Mouse (Mus musculus) lung, embryonic 14.5 days (tissue): Measurements from ENCODE around the gene Arhgdia. TPM values are rescaled to one million over a fixed set of nuclear protein-coding genes. Genes with fewer than 3 reads are reported as not detected.
A peak's percentile ranks its signal among the peaks of the same experiment; 100 is the strongest.
"Not testable (repeated sequence)": the region's sequence is repeated elsewhere in the genome, so short reads cannot be mapped to it uniquely, and the experiment has no call there.

ENCODE experiments used
- ATAC-seq: fragments of 200-750 bp; cut with Nextera tagmentation; 2 replicates; pipeline ENCODE4 v1.8.0; 2017; ENCODE audit warnings: mild to moderate bottlenecking, moderate TSS enrichment, moderate library complexity; ENCODE audit not compliant: insufficient read depth
- DNase-seq: peaks from one replicate; pipeline ENCODE4 v3.0.0-alpha.2; 2015
- H3K27ac ChIP-seq: fragments of 300-500 bp; sonication (generic); 2 replicates; pipeline ENCODE4 v1.5.1; 2014; ENCODE audit warnings: low read depth, mild to moderate bottlenecking, moderate library complexity
- H3K27me3 ChIP-seq: fragments of 300-500 bp; sonication (generic); 2 replicates; pipeline ENCODE4 v1.6.1; 2014; ENCODE audit warnings: low read length, control low read depth; ENCODE audit not compliant: insufficient read depth
- H3K36me3 ChIP-seq: fragments of 300-500 bp; sonication (generic); 2 replicates; pipeline ENCODE4 v1.6.1; 2014; ENCODE audit warnings: control low read depth; ENCODE audit not compliant: insufficient read depth
- H3K4me1 ChIP-seq: fragments of 300-500 bp; sonication (generic); 2 replicates; pipeline ENCODE4 v1.6.1; 2014; ENCODE audit warnings: antibody characterized with exemption, control low read depth; ENCODE audit not compliant: insufficient read depth
- H3K4me2 ChIP-seq: fragments of 300-500 bp; sonication (generic); 2 replicates; pipeline ENCODE4 v1.6.1; 2014; ENCODE audit warnings: mild to moderate bottlenecking
- H3K4me3 ChIP-seq: fragments of 300-500 bp; sonication (generic); 2 replicates; pipeline ENCODE4 v1.5.1; 2014; ENCODE audit warnings: low read depth, low read length
- H3K9ac ChIP-seq: fragments of 300-500 bp; sonication (generic); 2 replicates; pipeline ENCODE4 v1.6.1; 2014
- H3K9me3 ChIP-seq: fragments of 300-500 bp; sonication (generic); 2 replicates; pipeline ENCODE4 v1.6.1; 2016; ENCODE audit warnings: low read depth, low read length, control low read depth
- CTCF ChIP-seq: IDR thresholded peaks from 2 replicates; pipeline ENCODE4 v1.5.1; 2016; ENCODE audit warnings: antibody characterized with exemption, low read depth
- WGBS: fragments of 180-500 bp; shearing (Covaris S2); extraction: QIAGEN DNeasy Blood & Tissue Kit; methylation state at CpG from one replicate; pipeline ENCODE4 v1.1.7; 2014; 5-methylcytosine and 5-hydroxymethylcytosine counted together
- polyA plus RNA-seq: library from polyadenylated mRNA; unstranded; fragments of >200 nt; fragmentation: Nextera tagmentation; extraction: Ambion mirVana; gene quantifications from 2 replicates; pipeline ENCODE4 v1.2.1, GENCODE M21; 2014

The Arhgdia gene
- polyA plus RNA-seq, 1 experiment from 2014 or later, result 734 TPM

DNA sequence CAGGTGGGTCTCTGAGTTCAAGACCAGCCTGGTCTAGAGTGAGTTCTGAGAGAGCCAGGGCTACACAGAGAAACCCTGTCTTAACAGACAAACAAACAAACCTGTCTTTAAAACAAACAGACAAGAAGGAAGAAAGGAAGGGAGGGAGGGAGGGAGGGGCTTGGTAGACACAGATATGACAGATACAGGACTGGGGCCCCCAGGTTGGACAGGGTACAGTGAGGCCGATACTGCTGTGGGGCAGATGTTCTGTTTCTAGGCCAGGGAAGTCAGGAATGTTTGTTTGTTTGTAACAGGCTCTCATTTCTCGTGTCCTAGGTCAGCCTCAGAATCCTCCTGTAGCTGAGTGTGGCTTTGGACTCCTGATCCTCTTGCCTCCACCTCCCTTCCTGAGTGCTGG lies 22.1 kb upstream of the Arhgdia start:
- Histone ChIP-seq H3K9ac (no peak overlapping the region), H3K27me3 (no peaks in the 10 kb centered on the region), H3K9me3 (no peaks in the 10 kb centered on the region), H3K27ac (no peak overlapping the region), H3K36me3 (peaks cover 60% of the 10 kb centered on the region), H3K4me3 (no peak overlapping the region), H3K4me2 (no peak overlapping the region), H3K4me1 (peaks cover 11% of the 10 kb centered on the region; the same call in 1 of the 2 replicates)
- no peak for TF ChIP-seq CTCF
- DNase-seq (no peak), ATAC-seq (no peak)
- 50% methylated on average over 2 of the region's 2 CpGs for WGBS

DNA sequence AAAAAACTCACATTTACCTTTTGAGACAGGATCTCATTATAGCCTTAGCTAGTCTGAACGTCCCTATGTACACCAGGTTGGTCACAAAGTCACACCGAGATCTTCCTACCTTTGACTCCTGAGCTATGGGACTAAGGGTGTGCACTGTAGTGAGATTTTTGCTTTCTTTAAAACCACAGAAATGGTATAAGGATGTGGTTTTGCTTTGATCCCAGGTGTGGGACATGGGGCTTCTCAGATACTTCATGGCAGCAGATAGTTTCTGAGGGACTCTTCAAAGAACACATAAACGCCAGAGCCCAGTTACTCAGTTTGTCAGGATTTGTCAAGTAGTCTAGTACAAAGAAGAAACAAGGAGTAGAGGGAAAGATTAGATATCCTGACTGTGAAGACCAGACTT lies 19.3 kb upstream of the Arhgdia start:
- 95% methylated on average over 3 of the region's 3 CpGs for WGBS
- no peaks in the 10 kb centered on the region for H3K27me3 ChIP-seq
- no peak overlapping the region for H3K27ac ChIP-seq
- H3K4me3 ChIP-seq, result no peak overlapping the region
- peaks cover 11% of the 10 kb centered on the region for H3K4me1 ChIP-seq
- H3K9me3 ChIP-seq, result no peaks in the 10 kb centered on the region
- no peak overlapping the region for H3K9ac ChIP-seq
- no peak for TF ChIP-seq CTCF
- H3K4me2 ChIP-seq, result no peak overlapping the region
- H3K36me3 ChIP-seq, result peaks cover 69% of the 10 kb centered on the region
- DNase-seq, result no peak
- ATAC-seq, result no peak

DNA sequence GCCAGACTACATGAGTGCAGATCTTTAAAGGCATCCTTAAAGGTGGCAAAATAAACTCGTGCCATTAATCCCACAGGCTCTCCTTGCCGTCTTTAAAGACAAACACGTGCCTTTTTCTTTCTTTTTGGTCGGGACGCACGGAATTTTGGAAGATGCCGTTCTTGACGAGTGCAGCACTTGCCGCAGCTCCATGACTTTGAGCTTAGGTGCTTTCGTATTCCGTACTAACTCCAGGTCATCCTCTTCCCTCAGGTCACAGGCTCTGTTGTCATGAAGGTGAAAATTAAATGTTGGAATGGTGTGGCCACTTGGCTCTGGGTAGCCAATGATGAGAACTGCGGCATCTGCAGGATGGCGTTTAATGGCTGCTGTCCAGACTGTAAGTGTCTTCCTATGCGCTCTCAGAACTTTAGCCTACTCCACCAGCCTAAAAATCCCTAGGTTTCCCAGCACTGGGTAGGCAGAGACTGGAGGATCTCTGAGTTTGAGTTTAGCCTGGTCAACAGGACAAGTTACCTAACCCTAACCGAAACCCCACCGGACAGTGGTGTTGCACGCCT lies 17.6 kb upstream of the Arhgdia start:
- WGBS, result 40% methylated on average over 17 of the region's 17 CpGs
- Histone ChIP-seq H3K4me3 (peak overlapping the region; percentile 99), H3K4me2 (peak overlapping the region; percentile 93), H3K9ac (peak overlapping the region; percentile 100), H3K9me3 (no peaks in the 10 kb centered on the region), H3K27me3 (no peaks in the 10 kb centered on the region), H3K27ac (peak overlapping the region; percentile 92), H3K4me1 (peaks cover 11% of the 10 kb centered on the region), H3K36me3 (peaks cover 68% of the 10 kb centered on the region)
- no peak for TF ChIP-seq CTCF
- no peak for ATAC-seq
- DNase-seq, result peak; percentile 15

DNA sequence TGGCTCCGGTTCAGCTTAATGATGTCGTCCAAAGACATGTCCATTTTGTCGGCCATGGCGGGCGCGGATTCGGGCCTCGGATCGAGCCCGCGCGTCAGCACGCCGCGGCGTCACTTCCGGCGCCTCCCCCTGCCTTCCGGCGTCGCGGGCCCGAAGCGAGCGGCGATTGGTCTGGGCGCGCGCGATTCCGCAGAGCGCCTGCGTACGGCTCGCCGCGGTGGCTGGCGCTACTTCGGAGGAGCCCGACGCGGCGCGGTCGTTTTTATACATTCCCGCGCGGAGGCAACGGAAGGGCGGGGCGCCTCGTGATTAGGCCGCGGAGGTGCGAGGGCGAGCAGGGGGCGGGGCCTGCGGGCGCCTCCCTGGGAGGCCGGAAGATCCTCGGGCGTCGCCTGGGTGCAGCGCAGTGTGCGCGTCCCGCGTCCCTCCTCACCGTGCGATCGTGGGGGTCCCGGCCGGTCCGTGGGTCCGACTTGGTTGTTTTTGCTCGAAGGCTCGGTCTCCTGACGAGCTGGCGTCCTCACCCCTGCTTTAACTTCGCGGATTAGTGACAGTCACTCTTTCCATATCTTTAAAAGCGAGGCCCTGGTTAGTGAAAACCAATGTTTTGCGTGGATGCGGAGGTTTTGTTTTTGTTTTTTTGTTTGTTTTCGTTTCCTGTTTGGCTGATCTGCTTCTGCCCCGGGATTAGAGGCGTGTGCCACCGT lies 17.0 kb upstream of the Arhgdia start, which contains the start of the genes Alyref and Anapc11:
Gene Alyref, minus strand, starts transcription at position 83 of the 707 bp plus-strand sequence.
Gene Anapc11, plus strand, starts transcription at position 139 of the 707 bp plus-strand sequence.
- peak within 1 kb of the TSS; percentile 100 for H3K9ac ChIP-seq
- ATAC-seq, result peak; percentile 98
- peak within 1 kb of the TSS; percentile 92 for H3K27ac ChIP-seq
- peak within 1 kb of the TSS; percentile 93 for H3K4me2 ChIP-seq
- peaks cover 68% of the 10 kb centered on the region for H3K36me3 ChIP-seq
- H3K9me3 ChIP-seq, result no peaks in the 10 kb centered on the region
- peak within 1 kb of the TSS; percentile 99 for H3K4me3 ChIP-seq
- peaks cover 11% of the 10 kb centered on the region for H3K4me1 ChIP-seq
- under 1% methylated on average over 87 of the region's 88 CpGs for WGBS
- TF ChIP-seq CTCF, result no peak
- DNase-seq, result peak; percentile 99
- no peaks in the 10 kb centered on the region for H3K27me3 ChIP-seq

DNA sequence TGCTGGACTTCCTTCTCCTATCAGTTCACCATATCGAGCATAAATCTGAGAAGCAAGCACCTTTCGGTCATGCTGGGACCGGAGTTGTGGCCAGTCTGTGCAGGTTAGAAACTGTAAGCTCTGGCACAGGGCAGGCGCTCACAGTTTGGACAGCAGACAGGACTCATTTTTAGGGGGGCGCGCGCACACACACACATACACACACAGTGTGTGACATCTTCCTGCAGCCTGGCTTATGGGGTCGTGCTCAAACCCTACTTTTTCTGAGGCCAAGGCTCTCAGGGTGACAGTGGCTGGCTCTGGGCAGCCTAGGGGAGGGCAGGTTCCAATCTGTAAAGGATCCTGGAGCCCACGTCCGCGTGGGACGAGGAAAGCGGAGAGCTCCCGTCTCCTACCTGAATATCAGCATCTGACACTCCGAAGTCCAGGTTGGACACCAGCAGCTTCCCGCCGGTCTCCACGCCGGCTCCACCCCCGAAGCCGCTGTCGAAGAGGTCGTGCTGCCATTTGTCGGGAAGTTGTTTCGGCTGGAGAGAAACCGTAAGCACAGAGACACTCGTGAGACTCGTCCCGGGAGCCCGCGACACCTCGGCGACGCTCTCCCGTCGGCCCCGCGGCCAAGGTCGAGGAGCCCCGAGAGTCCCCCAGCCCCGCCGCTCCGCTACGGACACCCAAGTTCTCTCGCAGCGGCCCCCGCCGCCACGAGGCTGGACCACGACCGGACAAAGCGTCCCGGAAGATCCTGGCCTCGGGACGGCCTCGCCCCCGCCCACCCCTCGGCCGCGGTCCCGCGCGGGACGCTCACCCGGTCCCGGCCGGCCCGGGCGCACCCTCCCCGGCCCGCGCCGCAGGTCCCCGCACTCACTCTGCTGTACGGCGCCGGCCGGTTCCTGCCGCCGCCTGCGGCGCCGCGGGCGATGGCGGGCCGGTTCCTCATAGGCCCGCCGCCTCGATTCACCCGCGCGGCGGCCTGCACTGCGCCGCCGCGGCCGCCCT lies 16.1 kb upstream of the Arhgdia start:
- WGBS, result 4% methylated on average over 78 of the region's 99 CpGs
- TF ChIP-seq CTCF, result no peak
- Histone ChIP-seq H3K9me3 (no peaks in the 10 kb centered on the region), H3K4me3 (peak overlapping the region; percentile 99), H3K27ac (peak overlapping the region; percentile 92), H3K27me3 (no peaks in the 10 kb centered on the region), H3K4me2 (peak overlapping the region; percentile 93), H3K4me1 (peaks cover 11% of the 10 kb centered on the region), H3K36me3 (peaks cover 68% of the 10 kb centered on the region), H3K9ac (peak overlapping the region; percentile 100)
- ATAC-seq (peak; percentile 52; the same call in 1 of the 2 replicates), DNase-seq (peak; percentile 42)

DNA sequence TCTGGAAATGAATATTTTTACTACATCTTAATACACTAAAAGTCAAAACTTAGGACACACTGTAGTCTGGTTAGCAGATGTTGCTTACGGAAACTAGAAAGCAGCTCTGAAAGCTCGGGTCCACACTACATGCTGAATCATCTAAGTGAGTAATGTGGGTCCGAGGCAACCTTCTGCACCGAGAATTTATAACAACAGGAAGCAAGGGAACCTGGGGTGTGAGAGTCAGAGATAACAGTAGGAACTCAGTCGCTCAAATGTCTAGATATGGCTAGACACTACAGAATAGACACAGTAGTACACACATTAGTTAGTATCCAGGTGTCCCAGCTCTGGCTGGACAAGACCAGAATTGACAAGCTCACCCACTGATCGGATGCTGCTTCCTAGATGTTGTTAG lies 7.1 kb upstream of the Arhgdia start:
- no peak for TF ChIP-seq CTCF
- Histone ChIP-seq H3K27ac (no peak overlapping the region), H3K4me3 (no peak overlapping the region), H3K4me1 (no peaks in the 10 kb centered on the region), H3K36me3 (peaks cover 93% of the 10 kb centered on the region), H3K9me3 (no peaks in the 10 kb centered on the region), H3K4me2 (no peak overlapping the region), H3K27me3 (no peaks in the 10 kb centered on the region), H3K9ac (no peak overlapping the region)
- 92% methylated on average over 6 of the region's 6 CpGs for WGBS
- DNase-seq, result no peak
- ATAC-seq, result no peak

DNA sequence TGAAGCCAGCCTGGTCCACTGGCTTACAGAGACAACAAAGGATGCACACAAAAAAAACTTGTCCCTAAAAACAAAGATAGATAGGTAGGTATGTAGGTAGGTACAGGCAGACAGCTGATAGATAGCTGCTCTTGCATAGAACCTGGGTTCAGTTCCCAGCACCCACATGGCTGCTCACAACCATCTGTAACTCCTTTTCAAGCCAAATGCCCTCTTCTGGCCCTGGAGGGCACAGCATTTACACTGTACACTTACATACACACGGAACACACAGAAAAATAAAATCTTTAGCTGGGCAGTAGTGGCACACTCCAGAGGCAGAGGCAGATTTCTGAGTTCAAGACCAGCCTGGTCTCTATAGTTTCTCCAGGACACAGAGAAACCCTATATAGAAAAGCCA lies 2.5 kb upstream of the Arhgdia start:
- DNase-seq (no peak), ATAC-seq (no peak)
- Histone ChIP-seq H3K9ac (no peak overlapping the region), H3K27me3 (no peaks in the 10 kb centered on the region), H3K9me3 (no peaks in the 10 kb centered on the region), H3K4me1 (peaks cover 11% of the 10 kb centered on the region), H3K4me3 (no peak overlapping the region), H3K27ac (no peak overlapping the region), H3K36me3 (peaks cover 72% of the 10 kb centered on the region), H3K4me2 (no peak overlapping the region)
- 92% methylated on average over 1 of the region's 1 CpGs for WGBS
- no peak for TF ChIP-seq CTCF

DNA sequence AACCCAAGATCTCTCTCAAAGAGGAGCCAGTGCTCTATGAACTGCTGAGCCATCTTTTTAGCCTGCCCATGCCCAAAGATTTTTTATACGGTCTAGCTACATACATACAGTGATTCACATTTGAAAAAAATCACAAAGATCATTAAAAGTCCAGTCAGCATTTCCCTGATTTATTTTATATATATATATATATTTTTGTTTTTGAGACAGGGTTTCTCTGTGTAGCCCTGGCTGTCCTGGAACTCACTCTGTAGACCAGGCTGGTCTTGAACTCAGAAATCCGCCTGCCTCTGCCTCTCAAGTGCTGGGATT lies 1.5 kb upstream of the Arhgdia start:
- H3K4me2 ChIP-seq, H3K9me3 ChIP-seq, H3K27ac ChIP-seq, H3K27me3 ChIP-seq, DNase-seq, H3K4me3 ChIP-seq, ATAC-seq, H3K9ac ChIP-seq: not testable (repeated sequence)
- Histone ChIP-seq H3K36me3 (peaks cover 72% of the 10 kb centered on the region), H3K4me1 (peaks cover 11% of the 10 kb centered on the region)
- WGBS, result 92% methylated on average over 2 of the region's 2 CpGs
